Mouse (Mus musculus): ENCODE results near the gene Fmnl1.
A peak's percentile ranks its signal among the peaks of the same experiment; 100 is the strongest.

The Fmnl1 gene

DNA sequence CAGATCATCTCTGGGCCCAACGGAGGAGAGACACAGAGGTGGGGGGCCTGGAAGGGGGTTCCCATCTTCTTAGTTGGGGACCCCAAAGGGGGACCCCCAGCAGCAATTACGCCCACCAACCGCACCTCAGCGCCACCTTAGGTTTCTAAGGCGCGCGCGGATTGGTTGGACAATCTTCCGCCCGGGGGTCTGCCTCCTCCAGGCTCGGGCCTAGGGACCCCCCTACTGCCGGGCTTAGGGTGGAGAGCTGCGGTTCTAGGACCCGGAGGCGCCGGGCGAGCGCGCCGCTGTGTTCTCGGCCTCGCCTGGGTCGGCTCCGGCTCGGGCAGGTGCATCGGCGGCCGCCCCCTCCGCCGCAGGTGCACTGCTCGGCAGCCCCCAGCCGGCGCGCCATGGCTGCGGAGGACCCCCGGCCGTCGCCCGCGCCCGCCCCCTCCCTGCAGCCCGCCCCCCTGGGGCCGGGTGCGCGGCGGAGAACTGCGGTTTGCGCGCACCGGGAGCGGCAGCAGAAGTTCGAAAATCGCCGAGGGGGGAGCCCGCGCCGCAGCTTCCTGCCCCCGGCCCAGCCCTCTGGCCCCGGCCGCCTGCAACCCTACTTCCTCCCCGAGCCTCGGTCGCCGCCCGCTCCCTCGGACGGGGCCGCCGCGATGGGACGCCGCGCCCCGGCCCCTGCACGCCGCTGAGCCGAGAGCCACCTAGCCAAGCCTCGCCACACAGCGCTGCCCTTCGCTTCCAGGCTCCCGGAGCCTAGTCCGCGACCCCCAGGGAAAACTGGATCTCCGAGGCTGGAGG lies at the start of gene Fmnl1:
Gene Fmnl1 (plus strand): TSS at position 614 of the 792 bp plus-strand sequence.
- DNase-seq = peak; percentile 66

DNA sequence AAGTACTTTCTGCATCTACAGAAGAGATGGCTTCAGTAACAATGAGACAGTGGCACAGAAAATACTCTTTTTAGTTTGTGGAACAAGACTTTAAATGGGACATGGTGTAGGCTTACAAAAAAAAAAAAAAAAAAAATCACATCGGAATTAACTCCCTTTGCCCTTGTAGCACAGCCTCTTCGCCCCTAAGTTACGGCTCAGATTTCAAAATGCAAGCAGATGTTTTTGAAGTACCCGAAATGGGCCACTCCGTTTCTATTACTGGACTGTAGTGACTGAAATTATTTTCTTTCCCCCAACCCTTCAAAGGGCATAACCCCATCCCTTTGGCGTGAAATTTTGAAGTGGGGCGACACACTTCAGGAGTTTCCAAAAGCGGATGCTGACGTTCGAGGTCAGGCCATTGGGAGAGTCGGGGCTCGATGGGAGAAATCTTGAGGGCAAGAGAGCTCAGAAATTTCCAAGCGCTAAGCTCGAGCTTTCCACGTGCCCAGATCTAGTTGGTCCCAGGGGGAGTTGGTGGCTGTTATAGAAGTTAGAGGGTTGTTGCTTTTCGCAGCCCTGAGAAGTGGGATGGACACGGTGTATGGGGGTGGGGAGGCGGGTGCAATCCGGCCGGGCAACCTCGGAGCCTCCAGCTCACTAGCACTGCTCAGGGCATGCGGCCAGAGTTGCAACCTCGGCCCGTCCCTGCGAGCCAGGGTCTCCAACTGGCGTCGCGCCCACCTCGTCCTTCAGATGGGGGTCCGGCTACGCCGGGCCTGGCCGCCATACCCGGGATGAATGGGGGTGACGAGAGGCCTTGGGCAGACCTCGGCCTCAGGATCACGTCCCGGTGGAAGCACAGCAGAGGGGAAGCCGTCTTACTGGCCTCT lies 39.0 kb upstream of the Fmnl1 start, which contains the start of gene Hexim2:
Gene Hexim2 (plus strand): TSS at position 729 of the 875 bp plus-strand sequence.
- peak; percentile 80 for DNase-seq

DNA sequence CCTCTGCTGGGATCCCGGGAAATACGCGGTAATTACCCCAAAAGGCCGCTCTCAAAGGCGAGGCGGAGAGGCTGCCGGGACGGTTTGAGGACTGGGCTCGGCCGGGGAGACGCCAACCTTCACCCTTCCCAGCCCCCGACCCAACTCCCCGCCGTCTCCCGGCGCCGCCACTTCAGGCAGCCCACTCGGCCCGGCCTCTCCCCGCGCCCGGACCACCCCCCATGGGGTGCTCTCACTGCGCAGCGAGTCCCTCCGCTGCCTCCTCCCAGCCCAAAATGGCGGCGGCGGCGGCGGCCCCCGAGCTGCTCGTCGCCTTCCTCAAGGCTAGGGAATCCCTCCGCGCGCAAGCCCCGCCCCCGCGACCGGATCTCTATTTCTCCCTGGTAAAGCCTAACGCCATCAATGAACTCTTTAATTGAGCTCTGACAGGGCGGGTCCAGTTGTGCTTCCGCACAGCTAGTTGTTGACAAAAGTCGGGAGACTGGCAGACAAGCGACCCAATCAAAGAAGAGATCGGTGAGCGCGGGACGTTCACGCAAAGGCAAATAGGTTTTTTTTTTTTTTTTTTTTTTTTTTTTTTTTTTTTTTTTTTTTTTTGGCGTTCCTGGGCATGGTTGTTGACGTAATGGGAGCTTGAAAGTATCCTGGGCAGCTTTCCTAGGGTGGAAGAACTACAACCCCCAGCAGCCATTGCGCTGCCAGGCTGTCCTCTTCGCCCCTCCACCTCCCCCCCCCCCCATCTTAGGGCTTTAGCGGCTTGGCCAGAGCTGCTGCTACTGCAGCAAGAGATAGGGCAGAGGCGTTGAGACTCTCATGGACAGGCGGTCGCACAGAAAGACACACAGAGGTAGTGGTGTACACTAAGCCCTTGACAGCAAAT lies 38.1 kb upstream of the Fmnl1 start:
- peak; percentile 100 for DNase-seq

DNA sequence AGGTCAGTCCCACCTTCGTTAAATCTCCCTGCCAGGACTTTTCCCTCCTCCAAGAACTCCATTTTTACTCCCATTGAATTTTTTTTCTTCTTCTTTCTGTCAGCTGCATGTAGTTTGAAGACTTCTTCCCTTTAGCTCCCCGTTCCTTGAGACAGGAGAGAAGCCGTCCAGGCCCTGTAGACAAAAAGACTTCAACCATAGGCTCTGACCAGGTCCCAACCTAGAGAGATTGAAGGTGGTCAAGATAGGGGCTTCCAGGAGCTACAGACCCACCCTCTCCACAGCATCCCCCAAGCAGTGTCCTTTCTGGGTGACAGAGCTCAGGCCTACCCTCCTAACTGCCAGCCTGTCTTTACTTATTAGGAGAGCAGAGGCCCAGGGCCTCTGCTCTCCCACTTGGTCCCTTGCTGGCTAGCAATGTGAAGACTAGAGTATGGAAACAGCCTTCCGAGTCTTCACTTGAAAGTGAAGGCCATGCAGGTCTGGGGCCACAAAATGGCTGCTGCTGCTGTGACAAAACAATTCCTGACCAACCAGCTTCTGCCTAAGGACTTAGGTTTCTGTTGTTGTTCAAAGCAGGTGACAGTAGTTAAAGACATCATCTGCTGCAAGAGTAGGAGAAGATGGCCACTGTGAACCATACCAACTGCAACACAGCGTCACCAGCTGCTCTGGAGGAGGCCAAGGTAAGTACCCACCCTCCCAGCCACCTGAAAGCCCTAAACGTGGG lies 37.3 kb upstream of the Fmnl1 start:
- no peak for DNase-seq

DNA sequence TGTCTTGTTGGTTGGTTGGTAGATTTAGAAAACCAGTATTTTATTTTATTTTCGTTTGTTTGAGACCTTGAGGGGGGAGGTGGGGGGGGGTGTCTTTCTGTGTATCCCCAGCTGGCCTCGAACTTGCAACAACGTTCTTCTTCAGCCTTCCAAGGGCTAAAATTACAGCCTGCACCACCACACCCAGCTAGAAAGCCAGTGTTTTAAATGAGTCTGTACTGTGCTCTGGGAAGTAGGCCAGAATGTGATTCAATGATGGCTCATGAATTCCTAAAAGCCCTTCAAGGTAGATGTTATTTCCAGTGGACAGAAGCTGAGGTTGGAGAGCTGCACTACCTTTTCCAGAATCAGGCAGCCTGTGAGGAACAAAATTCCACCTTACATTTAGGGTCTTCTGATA lies 36.7 kb upstream of the Fmnl1 start:
- DNase-seq = no peak

DNA sequence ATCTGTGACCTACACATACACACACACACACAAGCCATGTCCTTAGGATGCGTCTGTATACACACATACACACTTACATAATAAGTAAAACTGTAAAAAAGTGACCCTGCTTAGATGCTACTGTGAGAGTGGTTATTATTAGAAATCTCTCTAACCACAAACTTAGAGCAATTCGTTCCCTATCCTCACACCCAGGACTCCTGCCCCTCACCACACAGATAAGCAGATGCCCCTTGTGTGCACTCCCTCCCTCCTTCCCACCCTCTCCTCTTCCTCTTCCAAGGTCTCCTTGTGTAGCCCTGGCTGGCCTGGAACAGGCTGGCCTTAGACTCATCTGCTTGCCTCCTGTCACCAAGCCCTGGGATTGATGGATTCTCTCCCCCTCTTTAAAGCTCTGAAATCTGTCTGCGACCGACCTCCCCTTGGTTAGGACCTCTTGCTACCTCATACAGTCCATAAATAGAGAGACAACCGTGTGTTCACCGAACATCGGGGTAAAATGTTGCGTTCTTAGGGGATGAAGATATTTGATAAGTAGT lies 34.8 kb upstream of the Fmnl1 start:
- no peak for DNase-seq

DNA sequence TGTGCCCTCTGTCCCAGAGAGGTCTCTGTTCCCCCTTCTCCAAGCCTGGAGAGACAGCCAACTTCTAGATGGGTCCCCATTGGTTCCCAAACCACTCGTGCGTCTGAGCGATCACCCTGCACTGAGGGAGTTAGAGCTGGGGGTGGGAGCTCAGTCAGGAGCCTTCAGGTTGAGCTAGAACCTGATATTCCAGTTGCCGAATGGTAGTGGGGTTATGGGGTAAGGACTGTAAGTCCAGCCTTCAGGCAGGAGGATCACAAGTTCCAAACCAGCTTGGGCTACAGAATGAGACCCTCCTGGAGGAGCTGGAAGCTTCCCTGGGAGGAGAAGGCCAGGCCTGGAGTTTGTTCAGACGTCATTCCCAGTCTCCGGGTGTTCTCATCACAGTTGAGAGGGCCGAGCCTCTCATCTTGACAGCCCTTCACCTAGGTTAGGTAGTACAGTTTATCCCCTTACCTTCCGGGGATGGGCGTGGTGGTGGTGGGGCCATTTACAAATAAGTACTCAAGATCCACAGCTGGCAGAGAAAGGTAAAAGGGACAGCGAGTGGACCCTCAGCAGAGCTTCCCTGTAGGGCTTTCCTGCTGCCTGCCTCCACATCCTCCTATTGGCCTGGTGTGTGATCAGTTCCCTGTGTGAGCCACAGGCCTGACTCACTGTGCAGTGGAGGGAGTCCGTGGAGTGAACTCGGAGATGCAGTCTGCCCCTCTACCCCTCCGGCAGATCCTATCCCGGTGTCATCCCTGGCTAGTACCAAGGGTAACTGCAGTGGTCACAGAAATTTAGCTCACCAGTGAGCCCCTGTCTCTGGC lies 30.8 kb upstream of the Fmnl1 start:
- DNase-seq = no peak

DNA sequence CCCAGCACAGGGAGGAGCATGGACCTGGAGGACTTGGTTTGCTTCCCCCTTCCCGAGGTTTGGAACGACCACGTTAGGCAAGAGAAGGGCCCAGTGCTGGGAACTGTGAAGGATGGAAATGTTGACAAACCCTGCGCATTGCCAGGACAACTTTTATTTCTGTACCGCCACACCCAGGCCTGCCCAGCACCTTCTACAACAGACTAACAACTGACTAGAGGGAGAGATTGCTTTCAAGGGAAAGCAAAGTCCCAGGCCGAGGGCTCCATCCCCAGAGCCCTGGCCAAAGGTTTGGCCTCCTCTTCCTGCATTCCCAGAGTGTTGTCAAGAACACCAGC lies 30.2 kb upstream of the Fmnl1 start:
- DNase-seq = no peak

DNA sequence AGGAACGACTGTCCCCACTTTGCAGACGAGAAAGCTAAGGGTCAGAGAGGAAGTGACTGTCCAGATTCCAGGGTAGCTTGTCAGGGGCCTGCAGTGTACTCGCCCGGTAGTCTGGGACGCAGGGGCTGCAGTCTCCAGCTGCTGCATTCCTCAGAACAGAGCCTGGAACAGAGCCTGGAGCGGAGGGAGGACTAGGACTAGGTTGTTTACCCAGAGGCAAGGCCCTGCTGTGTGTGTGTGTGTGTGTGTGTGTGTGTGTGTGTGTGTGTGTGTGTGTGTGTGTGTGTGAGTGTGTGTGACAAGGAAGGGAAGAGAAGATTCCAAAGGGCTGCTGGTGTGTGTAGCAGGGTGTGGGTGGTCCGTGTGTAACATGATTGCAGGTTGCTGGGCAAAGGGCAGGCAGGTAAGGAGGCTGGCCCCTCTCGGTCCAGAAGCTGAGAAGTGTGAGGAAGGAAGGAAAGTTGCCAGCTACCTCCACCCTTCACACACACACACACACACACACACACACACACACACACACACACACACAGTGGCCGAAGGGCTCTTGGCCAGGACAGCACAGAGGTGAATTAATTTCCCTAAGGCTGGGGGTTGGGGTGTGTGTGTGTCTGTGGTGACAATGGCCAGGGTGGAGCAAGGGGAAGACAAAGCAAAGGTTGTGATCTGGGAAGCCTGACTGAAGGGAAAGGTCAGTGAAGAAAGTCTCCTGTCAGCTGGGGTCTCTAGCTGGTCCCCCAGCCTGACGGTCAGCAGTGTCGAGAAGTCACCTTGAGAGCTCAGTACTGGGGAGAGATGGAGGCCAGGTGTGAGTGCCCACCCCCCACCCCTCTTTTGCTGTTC lies 29.6 kb upstream of the Fmnl1 start:
- DNase-seq = peak; percentile 26

DNA sequence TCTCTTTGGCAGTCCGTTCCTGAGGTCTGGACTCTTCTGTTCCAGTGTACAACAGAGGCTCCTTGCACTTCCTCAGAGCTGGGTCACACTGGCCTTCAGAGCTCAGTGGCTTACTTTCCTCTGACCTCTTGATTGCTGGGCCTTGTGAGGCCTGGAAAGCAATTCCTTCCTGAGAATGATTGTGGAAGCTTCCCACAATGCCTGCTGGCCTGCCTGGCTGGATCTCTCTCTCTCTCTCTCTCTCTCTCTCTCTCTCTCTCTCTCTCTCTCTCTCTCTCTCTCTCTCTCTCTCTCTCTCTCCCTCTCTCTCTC lies 29.0 kb upstream of the Fmnl1 start:
- peak; percentile 16 for DNase-seq

DNA sequence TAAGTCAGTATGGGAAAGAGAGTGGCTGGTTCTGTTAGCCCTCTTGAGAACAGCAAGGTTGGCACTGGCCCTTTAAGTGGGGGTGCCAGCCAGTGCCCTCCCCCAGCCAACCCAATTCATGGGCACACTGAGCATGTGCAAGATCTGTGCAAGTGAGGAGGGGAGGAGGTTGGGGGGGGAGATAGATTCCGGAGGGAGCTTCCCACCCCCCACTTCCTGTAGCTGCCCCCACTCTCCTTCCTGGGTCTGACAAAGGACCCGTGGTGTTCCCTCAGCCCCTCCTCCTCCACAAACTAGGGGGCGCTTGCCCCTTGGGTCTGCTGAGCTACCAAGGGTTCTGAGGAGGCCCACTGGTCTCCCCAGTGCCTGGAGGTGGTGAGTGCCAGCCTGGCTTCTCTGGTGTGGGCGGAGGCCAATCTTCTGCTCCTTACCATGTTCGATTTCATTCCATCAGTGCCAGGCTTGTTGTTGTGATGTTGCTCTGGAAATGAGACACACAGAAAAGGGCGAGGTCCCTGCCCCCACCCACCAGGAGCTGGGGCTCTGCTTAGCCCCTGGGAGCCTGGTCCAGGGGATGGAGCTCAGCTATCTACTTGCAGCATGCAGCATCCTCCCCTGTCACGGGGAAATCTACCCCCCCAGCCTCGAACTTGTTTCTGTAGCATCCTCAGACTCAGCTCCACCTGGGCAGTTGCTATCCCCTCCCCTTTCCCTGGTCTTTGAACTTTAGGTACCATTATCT lies 28.3 kb upstream of the Fmnl1 start:
- peak; percentile 79 for DNase-seq

DNA sequence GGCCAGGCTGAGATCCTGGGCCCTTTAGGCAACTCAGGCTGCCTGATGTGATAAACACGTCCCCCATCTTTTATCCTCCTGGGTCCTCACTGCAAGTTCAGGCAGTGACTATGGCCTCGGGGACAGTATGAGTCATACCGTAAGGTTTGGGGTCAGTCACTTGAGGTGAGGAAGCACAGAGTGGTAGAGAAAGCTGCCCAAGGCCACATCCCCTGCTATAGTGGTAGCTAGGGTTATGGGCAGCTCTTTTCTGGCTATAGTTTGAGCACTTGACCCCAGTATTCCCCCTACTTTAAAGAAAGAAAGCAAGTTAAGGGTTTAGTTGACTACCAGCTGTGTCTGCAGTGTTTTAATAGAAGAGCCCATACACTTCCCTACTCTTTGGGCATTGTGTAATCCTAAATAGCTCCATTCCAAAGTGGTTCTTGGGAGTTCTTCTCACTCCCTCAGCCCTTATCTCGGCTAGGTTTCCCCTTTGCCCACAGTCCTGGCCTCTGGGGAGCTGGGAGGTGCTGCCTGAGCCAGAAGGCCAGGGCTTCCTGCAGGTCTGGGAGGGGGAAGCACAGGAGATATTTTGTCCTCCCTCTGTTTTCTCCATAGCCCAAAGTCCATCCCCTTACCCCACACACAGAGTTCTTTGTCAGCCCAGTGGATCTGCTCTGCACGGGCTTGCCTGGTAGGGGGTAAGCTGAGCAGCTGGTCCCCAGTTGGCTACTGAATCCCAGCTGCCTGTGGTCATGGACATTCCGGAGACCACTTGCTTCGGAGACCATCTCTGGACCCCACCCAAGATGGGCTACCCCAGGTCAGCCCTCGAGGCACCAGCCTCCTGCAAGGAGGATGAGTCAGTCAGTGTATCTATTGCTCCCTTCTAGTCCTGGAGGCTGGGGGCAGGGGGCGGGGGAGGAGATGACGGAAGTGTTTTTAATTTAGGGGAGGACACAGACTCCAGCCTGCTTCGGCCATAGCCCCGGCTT lies 26.3 kb upstream of the Fmnl1 start:
- DNase-seq = no peak

DNA sequence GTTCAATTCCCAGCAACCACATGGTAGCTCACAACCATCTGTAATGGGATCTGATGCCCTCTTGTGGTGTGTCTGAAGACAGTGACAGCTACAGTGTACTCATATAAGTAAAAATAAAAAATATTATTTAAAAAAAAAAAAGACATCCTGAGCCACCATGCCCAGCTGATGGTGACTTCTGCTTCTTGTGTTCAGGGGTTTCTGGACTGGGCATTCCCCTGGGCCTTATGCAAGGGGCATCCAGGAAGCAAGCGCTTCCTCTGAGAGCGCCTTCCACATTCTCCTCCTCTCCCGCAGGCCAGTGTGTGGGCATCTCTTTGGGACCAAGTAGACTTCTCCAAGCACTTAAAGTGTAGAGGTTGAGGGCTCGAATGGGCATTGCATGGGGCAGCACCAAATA lies 24.5 kb upstream of the Fmnl1 start:
- no peak for DNase-seq

DNA sequence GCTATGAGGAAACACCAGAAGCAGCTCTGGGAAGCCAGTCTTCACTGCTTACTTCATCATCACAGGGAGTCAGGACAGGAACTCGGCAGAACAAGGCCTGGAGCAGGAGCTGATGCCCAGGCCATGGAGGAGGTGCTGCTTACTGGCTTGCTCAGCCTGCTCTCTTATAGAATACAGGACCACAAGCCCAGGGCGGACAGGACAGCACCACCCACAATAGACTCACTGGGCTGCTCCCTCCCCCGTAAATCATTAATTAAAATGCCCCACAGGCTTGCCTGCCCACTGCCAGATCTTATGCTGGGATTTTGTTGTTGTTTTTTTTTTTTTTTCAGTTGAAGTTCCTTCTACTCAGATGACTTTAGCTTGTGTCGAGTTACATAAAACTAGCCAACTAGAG lies 23.1 kb upstream of the Fmnl1 start:
- no peak for DNase-seq

DNA sequence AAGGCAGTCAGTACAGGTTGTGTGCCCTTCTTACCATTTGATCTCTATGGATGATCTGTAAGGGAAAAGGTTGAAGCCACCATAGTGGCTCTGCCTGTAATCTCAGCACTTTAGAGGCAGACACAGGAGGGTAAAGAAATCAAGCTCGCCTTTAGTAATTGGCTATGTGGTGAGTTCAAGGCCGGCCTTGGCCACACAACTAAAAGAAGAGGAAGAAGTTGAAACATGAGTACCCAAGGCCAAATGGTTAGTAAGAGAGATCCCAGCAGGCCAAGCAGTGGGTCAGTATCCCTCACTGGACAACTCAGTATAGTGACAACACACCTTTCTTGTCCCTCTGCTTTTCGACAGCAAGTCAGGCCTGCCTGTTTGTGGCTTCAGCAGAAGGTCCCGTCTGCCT lies 21.1 kb upstream of the Fmnl1 start:
- DNase-seq = no peak

DNA sequence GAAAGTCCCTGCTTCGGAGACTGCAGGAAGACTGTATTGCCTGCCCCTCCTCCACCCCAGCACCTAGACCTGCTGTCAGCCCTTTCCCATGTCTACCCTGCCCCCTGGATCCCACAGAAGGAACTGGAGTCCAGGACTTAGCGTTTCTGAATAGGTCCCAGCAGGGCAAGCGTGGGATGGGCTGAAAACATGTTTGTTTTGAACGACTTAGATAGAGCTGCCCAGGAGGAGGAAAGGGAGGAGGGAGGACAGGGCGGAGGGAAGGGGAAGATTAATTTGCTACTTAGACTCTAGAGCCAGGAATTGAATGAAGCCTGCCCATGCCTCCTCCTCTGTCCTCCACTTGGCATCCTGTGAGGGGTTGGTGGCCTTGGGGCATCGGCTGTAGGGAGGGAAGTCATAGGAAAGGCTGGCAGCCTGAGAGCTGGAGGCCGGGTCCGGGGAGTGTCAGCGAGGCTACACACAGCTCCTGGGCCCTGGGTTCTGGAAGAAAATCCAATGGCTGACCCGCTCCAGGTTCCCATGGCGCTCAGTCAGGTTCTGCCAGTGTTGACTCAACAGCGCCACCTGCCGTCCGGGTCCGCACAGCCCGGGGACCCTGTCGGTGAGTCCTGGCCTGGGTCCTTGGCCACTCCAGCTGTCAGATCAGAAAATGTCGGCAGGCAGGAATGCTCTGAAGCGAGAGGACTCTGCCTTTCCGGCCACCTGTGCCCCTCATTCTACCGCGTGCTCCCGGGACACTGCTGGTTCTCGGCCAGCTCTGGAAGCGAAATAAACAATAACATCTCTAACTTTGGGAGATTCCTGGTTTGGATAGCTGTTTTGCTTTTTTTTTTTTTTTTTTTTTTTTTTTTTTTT lies 12.1 kb upstream of the Fmnl1 start:
- peak; percentile 93 for DNase-seq

DNA sequence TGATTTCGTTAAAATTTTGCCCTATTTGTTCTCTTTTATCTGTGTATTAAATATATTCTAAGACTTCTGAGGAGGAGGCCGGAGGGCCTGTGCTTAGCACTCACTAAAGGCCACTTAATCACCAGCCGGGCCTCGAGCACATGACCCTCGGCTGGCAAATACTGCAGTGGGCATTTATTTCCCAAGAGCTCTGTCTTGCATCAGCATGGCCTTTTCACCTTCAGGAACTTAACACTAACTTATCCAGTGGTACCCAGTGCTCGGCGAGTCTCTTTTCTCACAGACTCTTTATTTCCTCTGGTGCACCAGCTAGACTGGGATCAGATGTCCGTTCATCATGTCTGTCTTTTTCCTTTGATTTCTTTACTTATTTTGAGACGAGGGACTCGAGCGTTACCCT lies 10.2 kb upstream of the Fmnl1 start:
- no peak for DNase-seq
